Mouse (Mus musculus) liver, embryonic 11.5 days (tissue): ENCODE data around the gene Endov. TPM values are rescaled to one million over a fixed set of nuclear protein-coding genes. Genes with fewer than 3 reads are reported as not detected.

ENCODE experiments used
- ATAC-seq: fragments of 200-750 bp; cut with Nextera tagmentation; replicated peaks from 2 replicates; pipeline ENCODE4 v1.8.0; 2017; ENCODE audit warnings: moderate number of reproducible peaks, mild to moderate bottlenecking, moderate TSS enrichment, moderate library complexity; ENCODE audit not compliant: low FRiP score
- DNase-seq: peaks from one replicate; pipeline ENCODE4 v3.0.0-alpha.2; 2017; ENCODE audit warnings: low spot score
- H3K27ac ChIP-seq: fragments of 300-500 bp; sonication (generic); 2 replicates; pipeline ENCODE4 v1.5.1; 2014; ENCODE audit warnings: mild to moderate bottlenecking, low read depth, low read length, control low read depth
- H3K27me3 ChIP-seq: fragments of 300-500 bp; sonication (generic); replicated peaks from 2 replicates; pipeline ENCODE4 v1.6.1; 2014; ENCODE audit warnings: low read length, mixed read lengths; ENCODE audit not compliant: control insufficient read depth, insufficient read depth
- H3K36me3 ChIP-seq: fragments of 300-500 bp; sonication (generic); 2 replicates; pipeline ENCODE4 v1.6.1; 2014; ENCODE audit warnings: mild to moderate bottlenecking, low read length, moderate library complexity, mixed read lengths; ENCODE audit not compliant: control insufficient read depth, insufficient read depth
- H3K4me1 ChIP-seq: fragments of 300-500 bp; sonication (generic); replicated peaks from 2 replicates; pipeline ENCODE4 v1.6.1; 2014; ENCODE audit warnings: low read length, mixed read lengths; ENCODE audit not compliant: control insufficient read depth, insufficient read depth
- H3K4me2 ChIP-seq: fragments of 300-500 bp; sonication (generic); 2 replicates; pipeline ENCODE4 v1.6.1; 2014; ENCODE audit warnings: mild to moderate bottlenecking, control low read depth, moderate library complexity
- H3K4me3 ChIP-seq: fragments of 300-500 bp; sonication (generic); 2 replicates; pipeline ENCODE4 v1.5.1; 2014; ENCODE audit warnings: low read depth, low read length, control low read depth
- H3K9ac ChIP-seq: fragments of 300-500 bp; sonication (generic); 2 replicates; pipeline ENCODE4 v1.6.1; 2014; ENCODE audit warnings: low read depth, low read length, control low read depth
- H3K9me3 ChIP-seq: fragments of 300-500 bp; sonication (generic); 2 replicates; pipeline ENCODE4 v1.6.1; 2016; ENCODE audit warnings: low read length, inconsistent platforms, mixed read lengths; ENCODE audit not compliant: control insufficient read depth
- WGBS: fragments of 180-500 bp; shearing (Covaris S2); extraction: QIAGEN DNeasy Blood & Tissue Kit; methylation state at CpG from one replicate; pipeline ENCODE4 v1.1.7; 2014; 5-methylcytosine and 5-hydroxymethylcytosine counted together
- polyA plus RNA-seq: library from polyadenylated mRNA; unstranded; fragments of >200 nt; fragmentation: Nextera tagmentation; extraction: Ambion mirVana; gene quantifications from 2 replicates; pipeline ENCODE4 v1.2.1, GENCODE M21; 2014

Gene Endov
- polyA plus RNA-seq, 1 experiment from 2014 or later = 13.2 TPM

DNA sequence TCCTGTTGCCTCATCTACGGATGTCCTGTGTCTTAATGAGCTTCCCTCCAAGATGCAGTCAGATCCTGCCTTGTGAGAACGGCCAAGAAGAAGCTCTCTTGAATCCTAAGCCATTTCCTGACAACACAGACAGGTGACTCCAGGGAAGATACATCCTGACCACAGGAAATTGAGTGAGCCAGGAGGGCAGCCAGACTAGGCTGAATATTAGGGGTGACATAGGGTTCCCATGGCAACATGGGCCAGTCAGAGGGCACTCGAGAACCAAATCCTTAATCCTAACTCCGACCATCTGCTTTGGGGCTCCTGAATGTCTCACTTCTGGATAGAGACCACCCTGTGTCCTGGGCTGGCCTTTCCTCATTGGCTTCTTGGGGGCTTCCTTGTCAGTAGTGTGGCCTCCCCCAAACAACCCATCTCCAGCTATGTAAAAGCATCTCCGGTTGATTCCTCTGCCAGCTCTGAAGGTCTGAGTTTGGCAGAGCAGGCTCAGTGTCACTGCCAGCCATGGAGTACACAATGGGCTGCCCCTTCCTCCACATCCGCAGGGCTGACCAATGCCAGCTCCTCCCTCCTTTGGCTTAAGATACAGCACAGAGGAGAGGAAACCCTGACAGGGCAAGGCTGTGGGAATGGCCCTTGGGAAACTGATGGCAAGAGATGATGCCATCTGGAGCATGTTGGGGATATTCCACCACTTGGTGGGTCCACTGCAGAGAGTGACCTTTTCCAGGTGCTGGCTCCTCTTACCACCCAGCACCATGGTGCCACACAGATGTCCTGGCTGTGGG lies 31.0 kb downstream of the Endov start:
- no peak overlapping the region for H3K4me2 ChIP-seq
- 77% methylated on average over 6 of the region's 6 CpGs for WGBS
- no peak for DNase-seq
- no peak for ATAC-seq
- H3K36me3 ChIP-seq = no peaks in the 10 kb centered on the region
- no peak overlapping the region for H3K27ac ChIP-seq
- no peak overlapping the region for H3K9ac ChIP-seq
- H3K4me3 ChIP-seq = no peak overlapping the region
- H3K4me1 ChIP-seq = peaks cover 3% of the 10 kb centered on the region; the same call in 1 of the 2 replicates
- H3K27me3 ChIP-seq = no peaks in the 10 kb centered on the region
- no peaks in the 10 kb centered on the region for H3K9me3 ChIP-seq

DNA sequence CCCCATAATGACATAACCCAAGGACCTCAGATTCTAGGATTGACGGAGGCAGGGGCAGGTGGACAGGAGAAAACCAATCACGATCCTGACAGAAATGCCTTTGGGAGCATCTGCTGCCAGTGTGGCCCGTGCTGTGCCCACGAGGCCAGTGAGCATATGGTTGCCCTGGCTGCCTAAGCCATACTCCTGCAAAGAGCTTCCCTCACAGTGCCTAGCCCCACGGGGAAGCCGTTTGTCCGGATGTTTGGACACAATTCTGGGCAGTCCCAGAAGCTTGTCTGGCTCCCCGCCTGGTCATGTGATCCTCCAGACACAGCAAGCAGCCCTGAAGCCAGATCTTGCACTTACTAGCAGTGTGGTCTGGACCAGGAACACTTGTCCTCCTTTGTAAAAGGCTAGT lies 31.6 kb downstream of the Endov start:
- 70% methylated on average over 8 of the region's 8 CpGs for WGBS
- ATAC-seq = no peak
- H3K9ac ChIP-seq = no peak overlapping the region
- no peak overlapping the region for H3K4me2 ChIP-seq
- H3K4me3 ChIP-seq = no peak overlapping the region
- no peaks in the 10 kb centered on the region for H3K27me3 ChIP-seq
- DNase-seq = no peak
- no peaks in the 10 kb centered on the region for H3K36me3 ChIP-seq
- H3K27ac ChIP-seq = no peak overlapping the region
- H3K9me3 ChIP-seq = no peaks in the 10 kb centered on the region
- H3K4me1 ChIP-seq = peaks cover 3% of the 10 kb centered on the region; the same call in 1 of the 2 replicates

GRCm38 (mm10) chr11:119523392-119523791 lies 32.2 kb downstream of the Endov start:
- Histone ChIP-seq H3K4me2 (no peak overlapping the region), H3K9ac (no peak overlapping the region), H3K27me3 (no peaks in the 10 kb centered on the region), H3K4me3 (no peak overlapping the region), H3K27ac (no peak overlapping the region), H3K9me3 (no peaks in the 10 kb centered on the region), H3K36me3 (no peaks in the 10 kb centered on the region), H3K4me1 (peaks cover 3% of the 10 kb centered on the region; the same call in 1 of the 2 replicates)
- no peak for ATAC-seq
- no peak for DNase-seq
- WGBS = 78% methylated on average over 3 of the region's 3 CpGs

DNA sequence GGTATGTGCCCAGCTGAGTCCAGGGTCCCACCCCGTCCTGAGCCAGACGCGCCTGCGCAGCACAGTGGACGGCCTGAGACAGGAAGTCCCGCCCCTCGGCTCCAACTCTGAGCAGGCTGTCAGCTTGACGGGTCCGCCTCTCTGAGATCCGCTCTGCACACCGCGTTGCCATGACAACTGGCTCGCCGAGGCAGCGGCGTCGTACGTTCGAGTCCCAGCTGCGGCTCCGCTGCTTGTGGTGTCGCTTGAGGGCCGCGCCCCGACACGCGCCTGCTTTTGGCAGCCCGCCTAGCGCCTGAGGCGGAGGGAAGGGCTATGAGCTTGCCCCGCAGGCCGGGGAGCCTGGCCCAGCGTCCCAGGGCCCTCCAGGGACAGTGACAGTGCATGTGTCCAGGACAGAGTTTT lies 33.4 kb downstream of the Endov start:
- WGBS = 2% methylated on average over 33 of the region's 33 CpGs
- no peaks in the 10 kb centered on the region for H3K9me3 ChIP-seq
- DNase-seq = peak; percentile 87
- no peak overlapping the region for H3K27ac ChIP-seq
- H3K27me3 ChIP-seq = no peaks in the 10 kb centered on the region
- peak overlapping the region; percentile 87 for H3K4me2 ChIP-seq
- peak overlapping the region; percentile 70 for H3K9ac ChIP-seq
- no peaks in the 10 kb centered on the region for H3K36me3 ChIP-seq
- peak overlapping the region; percentile 54 for H3K4me3 ChIP-seq
- H3K4me1 ChIP-seq = peaks cover 3% of the 10 kb centered on the region; the same call in 1 of the 2 replicates
- peak; percentile 97 for ATAC-seq

DNA sequence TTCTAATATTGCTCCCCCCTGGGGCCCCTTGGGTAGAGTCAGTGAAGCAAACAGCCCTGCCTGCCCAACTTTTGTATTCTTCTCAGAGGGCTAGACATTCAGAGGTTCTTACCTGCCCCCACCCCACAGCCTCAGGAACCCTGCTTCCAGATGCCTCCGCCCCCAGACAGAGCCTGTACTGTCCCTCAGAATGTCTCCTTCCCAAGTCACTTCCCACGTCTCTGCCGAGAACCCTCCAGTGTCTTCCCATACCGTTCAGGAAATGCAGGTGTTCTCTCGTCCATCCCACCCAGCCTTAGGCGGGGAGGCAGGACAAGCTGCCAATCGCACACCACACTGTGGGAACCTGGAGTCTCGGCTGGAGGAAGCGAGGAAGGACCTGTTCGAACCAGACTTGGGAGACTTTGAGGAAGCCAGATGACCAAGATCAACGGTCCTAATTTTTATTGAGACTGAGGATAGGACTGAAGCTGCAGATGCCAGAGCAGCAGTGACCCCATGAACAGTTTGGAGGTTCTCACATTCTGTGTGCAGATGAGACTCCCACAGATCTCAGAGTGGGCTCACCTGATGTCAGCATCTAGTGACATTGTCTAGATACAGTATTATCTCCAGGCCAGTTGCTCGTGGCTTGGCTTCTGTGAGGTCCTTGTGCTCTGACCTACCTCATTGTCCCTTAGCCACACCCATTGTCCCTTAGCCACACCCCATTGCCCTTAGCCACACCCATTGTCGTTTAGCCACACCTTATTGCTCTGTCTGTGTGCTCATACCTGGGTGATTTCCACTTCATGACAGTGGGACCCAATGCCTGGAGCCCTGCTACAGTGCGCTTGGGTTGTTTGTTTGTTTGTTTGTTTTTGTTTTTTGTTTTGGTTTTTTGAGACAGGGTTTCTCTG lies 35.2 kb downstream of the Endov start:
- H3K36me3 ChIP-seq = no peaks in the 10 kb centered on the region
- ATAC-seq = 0 out of 2 replicates have a peak, but pooled peaks have one; percentile 25
- WGBS = 76% methylated on average over 14 of the region's 14 CpGs
- H3K4me1 ChIP-seq = peaks cover 3% of the 10 kb centered on the region; the same call in 1 of the 2 replicates
- H3K27ac ChIP-seq = no peak overlapping the region
- H3K4me3 ChIP-seq = no peak overlapping the region
- DNase-seq = no peak
- no peak overlapping the region for H3K4me2 ChIP-seq
- H3K27me3 ChIP-seq = no peaks in the 10 kb centered on the region
- no peaks in the 10 kb centered on the region for H3K9me3 ChIP-seq
- H3K9ac ChIP-seq = no peak overlapping the region

GRCm38 (mm10) chr11:119528930-119529329 lies 37.8 kb downstream of the Endov start:
- DNase-seq = no peak
- H3K4me2 ChIP-seq = no peak overlapping the region
- no peaks in the 10 kb centered on the region for H3K9me3 ChIP-seq
- WGBS = 61% methylated on average over 11 of the region's 11 CpGs
- H3K4me3 ChIP-seq = no peak overlapping the region
- peaks cover 3% of the 10 kb centered on the region; the same call in 1 of the 2 replicates for H3K4me1 ChIP-seq
- ATAC-seq = no peak
- H3K27ac ChIP-seq = no peak overlapping the region
- peaks cover 4% of the 10 kb centered on the region; the same call in 1 of the 2 replicates for H3K27me3 ChIP-seq
- H3K9ac ChIP-seq = no peak overlapping the region
- no peaks in the 10 kb centered on the region for H3K36me3 ChIP-seq

DNA sequence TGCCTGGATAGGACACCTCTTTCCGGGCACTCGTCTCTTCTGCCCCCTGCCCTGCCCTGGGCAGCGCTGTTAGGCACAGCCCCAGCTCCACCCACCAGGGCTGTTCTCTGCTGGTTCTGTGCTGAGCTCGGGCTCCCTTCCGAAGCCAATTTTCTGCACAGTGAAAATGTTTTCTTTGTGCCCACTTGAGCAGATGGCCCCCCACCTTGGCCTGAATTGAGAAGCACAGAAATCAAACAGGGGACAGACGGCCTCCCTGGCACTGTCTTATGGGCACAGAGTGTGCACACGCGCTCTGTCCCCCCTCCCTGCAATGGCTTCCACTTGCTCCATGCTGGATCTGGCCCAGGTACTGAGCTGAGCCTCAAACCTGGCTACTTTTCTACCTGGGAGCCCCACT lies 41.3 kb downstream of the Endov start:
- DNase-seq (no peak), ATAC-seq (no peak)

DNA sequence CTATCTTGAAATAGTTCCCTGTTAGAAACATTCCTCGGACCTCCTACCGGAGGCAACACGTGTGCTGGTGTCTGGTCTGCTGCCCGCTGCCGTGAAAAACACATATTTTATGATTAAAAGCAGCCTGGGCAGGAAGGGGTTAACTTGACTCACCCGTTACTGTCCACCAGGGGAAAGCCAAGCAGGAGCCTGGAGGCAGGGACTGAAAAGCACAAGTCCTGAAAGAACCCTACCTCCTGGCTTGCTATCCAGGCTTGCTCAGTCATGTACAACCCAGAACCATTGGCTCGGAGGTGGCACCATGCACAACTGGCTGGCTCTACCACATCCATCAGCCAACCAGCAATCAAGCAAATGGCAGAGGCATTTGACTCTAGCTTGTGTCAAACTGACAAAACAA lies 42.6 kb downstream of the Endov start:
- Histone ChIP-seq H3K9me3 (no peaks in the 10 kb centered on the region), H3K4me2 (no peak overlapping the region), H3K4me3 (no peak overlapping the region), H3K36me3 (no peaks in the 10 kb centered on the region), H3K27ac (no peak overlapping the region), H3K4me1 (no peaks in the 10 kb centered on the region), H3K27me3 (peaks cover 11% of the 10 kb centered on the region), H3K9ac (no peak overlapping the region)
- DNase-seq (no peak), ATAC-seq (no peak)
- WGBS = 69% methylated on average over 7 of the region's 7 CpGs

More for the DNA sequence above, 41.3 kb downstream of the Endov start:
- Histone ChIP-seq H3K4me3 (no peak overlapping the region), H3K4me1 (no peaks in the 10 kb centered on the region), H3K27me3 (peaks cover 9% of the 10 kb centered on the region), H3K36me3 (no peaks in the 10 kb centered on the region), H3K9me3 (no peaks in the 10 kb centered on the region), H3K27ac (no peak overlapping the region), H3K9ac (no peak overlapping the region), H3K4me2 (no peak overlapping the region)
- 73% methylated on average over 8 of the region's 8 CpGs for WGBS
